27 mouse cellular contexts compared by ENCODE assay signal in the genomic region with DNA sequence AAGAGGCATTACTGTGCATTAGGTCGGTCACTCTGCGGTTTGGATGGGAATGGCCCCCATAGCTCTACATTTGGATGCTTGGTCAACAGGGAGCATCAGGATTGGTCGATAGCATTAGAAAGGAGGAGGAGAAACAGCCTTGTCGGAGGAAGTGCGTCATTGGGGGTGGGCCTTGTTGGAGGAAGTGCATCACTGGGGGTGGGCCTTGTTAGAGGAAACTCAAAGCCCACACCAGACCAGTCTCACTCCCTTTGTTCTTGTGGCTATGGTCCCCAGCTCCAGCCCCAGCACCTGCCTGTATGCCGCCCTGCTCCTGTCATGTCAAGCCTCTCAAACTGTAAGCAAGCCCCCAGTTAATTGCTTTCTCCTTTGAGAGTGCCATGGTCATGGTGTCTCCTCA. TPM values are rescaled to one million over a fixed set of nuclear protein-coding genes. Genes with fewer than 3 reads are reported as not detected.
"Had no signal": no experiment of that assay in that cellular context is flagged by ENCODE, and none has a peak within 500 bp of the region (broad histone marks: within the 10 kb centered on the region; RNA-seq: fewer than 3 reads in every experiment).

No protein-coding gene starts in this region.

- H3K4me2 ChIP-seq: heart, embryonic 11.5 days; heart, embryonic 13.5 days; heart, embryonic 15.5 days; hindbrain, embryonic 13.5 days; hindbrain, embryonic 15.5 days; kidney, embryonic 15.5 days; limb, embryonic 13.5 days; limb, embryonic 15.5 days; liver, embryonic 12.5 days had no signal

- H3K36me3 ChIP-seq: heart, embryonic 13.5 days; heart, embryonic 15.5 days; limb, embryonic 15.5 days; liver, embryonic 12.5 days had no signal

- H3K9me3 ChIP-seq: heart, embryonic 13.5 days; heart, embryonic 15.5 days; hindbrain, embryonic 13.5 days; hindbrain, embryonic 15.5 days; kidney, embryonic 15.5 days; limb, embryonic 13.5 days; limb, embryonic 15.5 days; liver, embryonic 12.5 days had no signal

- H3K27me3 ChIP-seq: heart, embryonic 13.5 days; heart, embryonic 15.5 days; hindbrain, embryonic 13.5 days; hindbrain, embryonic 15.5 days; kidney, embryonic 15.5 days; limb, embryonic 13.5 days; limb, embryonic 15.5 days; liver, embryonic 12.5 days had no signal

- H3K4me3 ChIP-seq: heart, embryonic 13.5 days; heart, embryonic 15.5 days; hindbrain, embryonic 13.5 days; hindbrain, embryonic 15.5 days; kidney, embryonic 15.5 days; limb, embryonic 13.5 days; limb, embryonic 15.5 days; liver, embryonic 12.5 days had no signal

- H3K27ac ChIP-seq: heart, embryonic 13.5 days; heart, embryonic 15.5 days; hindbrain, embryonic 13.5 days; hindbrain, embryonic 15.5 days; hindbrain, postnatal 0 days; kidney, embryonic 15.5 days; kidney, postnatal 0 days; limb, embryonic 13.5 days; limb, embryonic 15.5 days; liver, embryonic 12.5 days; liver, embryonic 14.5 days had no signal

- H3K9ac ChIP-seq: heart, embryonic 13.5 days; heart, embryonic 15.5 days; hindbrain, embryonic 13.5 days; hindbrain, embryonic 15.5 days; kidney, embryonic 15.5 days; limb, embryonic 13.5 days; limb, embryonic 15.5 days; liver, embryonic 12.5 days; liver, embryonic 14.5 days had no signal

- H3K4me1 ChIP-seq: heart, embryonic 13.5 days; heart, embryonic 15.5 days; hindbrain, embryonic 13.5 days; hindbrain, embryonic 15.5 days; kidney, embryonic 15.5 days; limb, embryonic 13.5 days; limb, embryonic 15.5 days; liver, embryonic 12.5 days had no signal

- DNase-seq: gastrocnemius, postnatal 10 days; gastrocnemius, postnatal 25 days; heart, adult 18-20 months; heart, postnatal 14 days; heart, postnatal 36 days; kidney, adult 11 months; kidney, adult 2 months; kidney, adult 9 months; kidney, postnatal 14 days; kidney, postnatal 36 days; layer of hippocampus, adult 9-11 months; layer of hippocampus, postnatal 36 days; left cerebral cortex, postnatal 4 days had no signal

- ATAC-seq: hindbrain, postnatal 0 days; intestine, embryonic 16.5 days; liver, embryonic 12.5 days had no signal

RNA-seq across cellular contexts. Expression of gene Slain1, which starts 49.3 kb away (rescaled TPM):
- total RNA-seq: gastrocnemius, adult 18-20 months; gastrocnemius, postnatal 25 days had no signal
